Mouse (Mus musculus): Measurements from ENCODE around the gene Spc25. TPM values are rescaled to one million over a fixed set of nuclear protein-coding genes. Genes with fewer than 3 reads are reported as not detected.

The Spc25 gene
- polyA plus RNA-seq, 1 experiment from 2014 or later = 156 TPM

DNA sequence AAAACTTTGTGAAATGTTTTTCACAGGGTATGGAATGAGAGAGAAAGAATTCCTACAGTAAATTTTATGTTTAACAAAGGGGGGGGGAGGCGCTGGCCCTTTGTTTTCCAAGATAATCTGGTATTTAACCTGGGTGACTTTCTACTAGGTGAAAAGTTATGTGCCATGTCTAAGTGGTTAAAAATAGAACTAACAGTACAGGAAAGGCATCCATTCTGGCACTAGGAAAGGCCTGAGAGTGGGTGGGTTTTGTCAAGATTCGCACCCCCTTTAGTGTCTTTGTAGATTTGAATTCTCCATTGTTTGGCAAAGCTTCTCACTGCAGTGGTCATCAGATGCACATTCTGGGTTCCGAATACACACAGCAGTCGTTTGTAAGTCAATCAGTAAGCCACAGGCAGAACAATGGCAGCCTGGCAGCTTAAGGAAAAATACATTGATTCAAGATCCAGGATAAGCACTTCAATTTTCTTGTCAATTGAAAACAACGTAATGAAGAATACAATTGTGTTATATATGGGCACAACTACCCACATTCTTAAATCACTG lies 15.9 kb upstream of the Spc25 start:
- H3K9me3 ChIP-seq = no peaks in the 10 kb centered on the region
- H3K9ac ChIP-seq = no peak overlapping the region
- no peak overlapping the region for H3K4me3 ChIP-seq
- H3K36me3 ChIP-seq = no peaks in the 10 kb centered on the region
- H3K4me1 ChIP-seq = no peaks in the 10 kb centered on the region
- 76% methylated on average over 5 of the region's 5 CpGs for WGBS
- H3K4me2 ChIP-seq (replicated peaks) = no peak overlapping the region
- no peak for ATAC-seq (ENCODE audit: low FRiP score, low read depth)
- H3K27me3 ChIP-seq = no peaks in the 10 kb centered on the region
- H3K27ac ChIP-seq = no peak overlapping the region

DNA sequence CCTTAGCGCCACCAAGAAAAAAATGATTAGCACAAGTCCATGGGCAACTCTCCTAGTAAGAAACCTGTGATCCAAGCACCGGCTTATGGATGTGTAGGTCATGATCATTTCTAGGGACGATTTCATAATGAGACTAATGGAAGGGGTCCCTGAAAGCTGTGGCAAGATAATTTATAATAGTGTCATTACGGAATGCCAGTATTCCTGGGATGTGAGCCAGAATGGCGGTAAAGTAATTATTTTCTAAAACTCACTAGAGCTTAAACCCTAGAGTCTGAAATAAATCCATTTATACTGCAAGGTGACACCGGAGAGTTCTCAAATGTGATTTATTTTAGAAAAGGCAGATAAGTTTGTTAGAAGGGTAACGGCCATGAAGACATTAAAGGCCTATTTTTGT lies 9.2 kb upstream of the Spc25 start:
- no peak for ATAC-seq (ENCODE audit: low FRiP score, low read depth)
- Histone ChIP-seq H3K4me3 (no peak overlapping the region), H3K4me2 (replicated peaks) (no peak overlapping the region), H3K27me3 (no peaks in the 10 kb centered on the region), H3K36me3 (no peaks in the 10 kb centered on the region), H3K27ac (no peak overlapping the region), H3K4me1 (no peaks in the 10 kb centered on the region), H3K9me3 (no peaks in the 10 kb centered on the region), H3K9ac (no peak overlapping the region)
- 66% methylated on average over 7 of the region's 7 CpGs for WGBS

DNA sequence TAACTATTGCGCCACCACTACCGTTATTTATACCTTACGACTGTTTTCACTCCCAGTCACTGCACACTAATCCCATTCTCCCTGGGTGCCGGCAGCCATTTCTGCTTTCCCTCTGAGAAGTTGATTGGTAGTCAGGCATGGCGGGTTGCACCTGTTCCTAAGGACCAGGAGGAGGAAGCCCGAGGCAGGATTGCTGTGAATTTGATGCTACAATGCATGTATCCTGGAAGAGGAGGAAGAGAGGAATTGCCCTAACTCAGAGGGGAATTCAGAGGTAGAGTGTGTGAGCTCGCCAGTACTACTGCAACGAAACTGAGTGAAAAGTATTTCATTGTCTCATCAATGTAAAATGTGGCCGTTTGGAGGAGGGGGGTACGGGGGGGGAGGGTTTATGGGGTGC lies 6.7 kb upstream of the Spc25 start:
- Histone ChIP-seq H3K9ac (no peak overlapping the region), H3K4me3 (no peak overlapping the region), H3K36me3 (no peaks in the 10 kb centered on the region), H3K27me3 (no peaks in the 10 kb centered on the region), H3K4me1 (no peaks in the 10 kb centered on the region), H3K9me3 (no peaks in the 10 kb centered on the region), H3K27ac (no peak overlapping the region), H3K4me2 (replicated peaks) (no peak overlapping the region)
- 61% methylated on average over 10 of the region's 10 CpGs for WGBS
- no peak for ATAC-seq (ENCODE audit: low FRiP score, low read depth)

DNA sequence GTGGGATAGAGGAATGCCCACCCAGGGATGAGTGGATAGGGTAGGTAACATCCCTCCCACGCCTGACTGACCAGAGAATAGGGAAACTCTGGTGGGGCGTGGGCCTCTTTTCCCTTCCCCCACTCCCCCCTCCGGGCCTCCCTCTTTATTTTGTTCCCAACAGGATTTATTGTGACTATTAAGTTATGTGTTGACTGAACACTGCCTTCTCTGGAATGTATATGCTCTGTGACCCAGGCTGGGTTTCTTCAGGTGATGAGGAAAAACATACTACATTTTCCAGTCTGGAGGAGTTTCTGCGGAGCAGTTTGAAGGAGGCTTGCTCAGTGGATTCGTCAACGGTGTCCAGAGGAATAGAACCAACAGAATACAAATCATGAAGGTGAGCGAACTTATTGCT lies 4.8 kb upstream of the Spc25 start, which contains the start of gene G6pc2:
Gene G6pc2, plus strand, starts transcription at position 301 of the 400 bp plus-strand sequence.
- H3K36me3 ChIP-seq = no peaks in the 10 kb centered on the region
- no peak within 1 kb of the TSS for H3K27ac ChIP-seq
- no peaks in the 10 kb centered on the region for H3K4me1 ChIP-seq
- H3K4me2 ChIP-seq (replicated peaks) = no peak within 1 kb of the TSS
- H3K9me3 ChIP-seq = no peaks in the 10 kb centered on the region
- no peak within 1 kb of the TSS for H3K4me3 ChIP-seq
- WGBS = 73% methylated on average over 7 of the region's 7 CpGs
- no peaks in the 10 kb centered on the region for H3K27me3 ChIP-seq
- no peak within 1 kb of the TSS for H3K9ac ChIP-seq
- ATAC-seq (ENCODE audit: low FRiP score, low read depth) = no peak

DNA sequence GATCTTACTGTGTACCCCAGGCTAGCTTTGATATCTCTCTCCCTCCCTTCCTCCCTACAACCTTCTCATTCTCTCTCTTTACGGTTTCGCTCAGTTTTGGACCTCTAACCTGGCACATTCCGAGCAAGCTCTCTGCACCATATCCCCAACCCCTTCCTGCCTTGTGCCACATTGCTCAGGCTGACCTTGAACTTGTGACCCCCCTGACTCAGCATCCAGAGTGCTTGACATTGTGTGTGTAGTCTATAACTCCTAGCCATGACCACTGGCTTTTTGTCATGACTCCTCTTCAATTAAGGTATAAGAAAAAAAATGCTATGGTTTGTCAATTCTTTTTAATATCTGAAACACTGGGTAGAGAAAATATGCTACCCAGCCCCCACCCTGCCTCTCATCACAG lies 3.7 kb upstream of the Spc25 start:
- ATAC-seq (ENCODE audit: low FRiP score, low read depth) = no peak
- Histone ChIP-seq H3K4me2 (replicated peaks) (no peak overlapping the region), H3K4me1 (peaks cover 9% of the 10 kb centered on the region), H3K27me3 (no peaks in the 10 kb centered on the region), H3K27ac (no peak overlapping the region), H3K36me3 (no peaks in the 10 kb centered on the region), H3K9me3 (no peaks in the 10 kb centered on the region), H3K4me3 (no peak overlapping the region), H3K9ac (no peak overlapping the region)
- WGBS = 90% methylated on average over 3 of the region's 3 CpGs

DNA sequence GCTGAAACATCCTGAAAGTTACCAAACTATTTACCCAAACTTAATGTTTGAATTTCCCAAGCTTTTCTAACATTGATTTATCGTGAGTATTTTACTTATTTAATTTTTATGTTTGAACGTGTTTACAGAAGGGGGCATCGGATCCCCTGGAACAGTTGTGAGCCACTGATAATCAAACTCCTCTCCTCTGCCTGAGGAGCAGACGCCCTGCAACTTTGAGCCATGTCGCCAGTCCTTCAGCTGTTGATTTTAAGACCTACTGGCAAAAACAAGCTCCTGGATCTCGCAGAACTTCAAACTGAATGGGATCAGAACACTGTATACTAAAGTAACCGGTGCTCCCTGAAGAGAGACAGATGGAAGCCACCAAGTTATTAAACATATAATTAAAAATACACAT lies 529 bp upstream of the Spc25 start:
- Histone ChIP-seq H3K9me3 (no peaks in the 10 kb centered on the region), H3K4me3 (peak overlapping the region; percentile 87), H3K27me3 (no peaks in the 10 kb centered on the region), H3K4me1 (peaks cover 11% of the 10 kb centered on the region), H3K4me2 (replicated peaks) (peak overlapping the region; percentile 51), H3K9ac (no peak overlapping the region), H3K36me3 (peaks cover 9% of the 10 kb centered on the region), H3K27ac (no peak overlapping the region)
- 21% methylated on average over 7 of the region's 7 CpGs for WGBS
- ATAC-seq (ENCODE audit: low FRiP score, low read depth) = 0 out of 2 replicates have a peak, but pooled peaks have one; percentile 13

DNA sequence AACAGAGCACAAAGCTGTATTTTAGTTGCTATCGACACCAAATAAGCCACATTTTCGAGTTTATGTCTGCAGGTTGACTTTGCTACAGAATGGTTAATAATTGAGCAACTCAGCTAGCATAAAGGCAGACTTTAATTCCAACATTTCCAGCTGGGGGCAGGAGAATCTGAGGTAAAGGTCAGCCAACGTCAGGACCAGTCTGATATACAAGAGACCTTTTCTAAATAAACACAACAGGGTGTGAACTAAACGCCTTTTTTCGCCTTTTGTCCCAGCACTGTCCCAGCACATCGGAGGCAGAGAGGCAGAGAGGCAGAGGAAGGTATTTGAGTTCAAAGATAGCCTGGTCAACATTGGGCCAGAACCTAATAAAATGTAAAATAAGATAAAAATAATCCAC lies 809 bp downstream of the Spc25 start:
- peak overlapping the region; percentile 86 for H3K9ac ChIP-seq
- no peak overlapping the region for H3K27ac ChIP-seq
- no peak for ATAC-seq (ENCODE audit: low FRiP score, low read depth)
- WGBS = 17% methylated on average over 6 of the region's 6 CpGs
- H3K36me3 ChIP-seq = peaks cover 18% of the 10 kb centered on the region
- H3K9me3 ChIP-seq = no peaks in the 10 kb centered on the region
- peak overlapping the region; percentile 75 for H3K4me2 ChIP-seq (replicated peaks)
- H3K27me3 ChIP-seq = no peaks in the 10 kb centered on the region
- H3K4me3 ChIP-seq = peak overlapping the region; percentile 87
- H3K4me1 ChIP-seq = peaks cover 11% of the 10 kb centered on the region

DNA sequence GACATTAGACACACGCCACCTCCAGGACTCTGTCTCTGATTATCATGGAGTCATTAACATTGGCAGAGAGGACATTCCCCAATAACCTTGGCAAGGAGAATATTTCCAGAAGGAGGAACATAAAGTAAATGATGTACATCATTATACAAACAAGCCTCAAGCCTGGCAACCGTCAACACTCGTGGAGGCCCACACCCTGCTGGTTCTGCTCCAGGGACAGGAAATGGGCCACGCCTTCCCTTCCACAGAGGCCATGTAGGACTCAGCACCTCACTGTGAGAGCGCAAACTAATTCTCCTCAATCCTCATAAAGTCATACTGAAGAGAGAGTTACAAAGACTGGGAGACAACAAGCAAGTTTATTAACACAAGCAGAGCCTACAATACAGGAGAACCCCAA lies 12.4 kb downstream of the Spc25 start:
- Histone ChIP-seq H3K4me2 (replicated peaks) (no peak overlapping the region), H3K9ac (no peak overlapping the region), H3K36me3 (peaks cover 45% of the 10 kb centered on the region), H3K27ac (no peak overlapping the region), H3K9me3 (no peaks in the 10 kb centered on the region), H3K4me1 (no peaks in the 10 kb centered on the region), H3K27me3 (no peaks in the 10 kb centered on the region), H3K4me3 (no peak overlapping the region)
- 82% methylated on average over 5 of the region's 5 CpGs for WGBS
- no peak for ATAC-seq (ENCODE audit: low FRiP score, low read depth)

DNA sequence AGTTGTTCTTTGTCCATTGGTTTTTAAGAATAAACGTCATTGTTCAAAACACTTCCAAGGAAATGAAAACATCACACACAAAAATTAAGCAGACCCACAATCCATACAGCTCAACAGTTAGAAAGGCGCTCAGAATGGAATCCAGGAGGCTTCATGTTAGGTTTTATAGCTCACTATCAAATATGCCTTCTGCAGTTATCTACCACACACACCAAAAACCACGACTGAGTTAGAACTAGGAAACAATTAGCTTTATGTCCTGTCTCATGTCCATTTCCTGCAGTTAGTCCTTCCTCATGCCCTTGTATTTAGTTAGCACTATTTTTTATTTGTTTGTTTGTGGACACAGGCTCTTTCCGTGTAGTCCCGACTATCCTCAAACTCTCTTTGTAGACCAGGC lies 14.9 kb downstream of the Spc25 start:
- Histone ChIP-seq H3K36me3 (peaks cover 32% of the 10 kb centered on the region), H3K4me3 (no peak overlapping the region), H3K9ac (no peak overlapping the region), H3K4me2 (replicated peaks) (no peak overlapping the region), H3K4me1 (no peaks in the 10 kb centered on the region), H3K9me3 (no peaks in the 10 kb centered on the region), H3K27ac (no peak overlapping the region), H3K27me3 (no peaks in the 10 kb centered on the region)
- no peak for ATAC-seq (ENCODE audit: low FRiP score, low read depth)
- 84% methylated on average over 5 of the region's 5 CpGs for WGBS

DNA sequence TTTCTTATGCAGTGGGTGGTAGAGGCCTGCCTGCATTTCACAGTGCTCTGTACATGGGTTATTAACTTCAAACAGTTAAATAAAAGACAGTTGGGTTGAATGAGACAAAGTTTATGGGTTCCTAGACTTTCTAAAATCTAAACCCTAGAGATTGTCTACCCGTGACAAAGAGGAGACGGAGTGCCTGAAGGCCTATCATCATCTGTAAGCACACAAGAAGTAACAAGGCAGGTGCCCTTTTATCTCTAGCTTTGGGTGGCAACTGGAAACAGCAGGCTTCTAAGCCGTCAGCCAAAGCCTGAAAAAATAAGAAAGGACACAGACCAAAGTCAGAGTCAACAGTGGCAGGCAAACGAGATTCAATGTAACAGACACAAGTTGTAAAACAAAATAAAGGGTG lies 16.8 kb downstream of the Spc25 start:
- H3K36me3 ChIP-seq = peaks cover 16% of the 10 kb centered on the region
- H3K4me2 ChIP-seq (replicated peaks) = no peak overlapping the region
- no peaks in the 10 kb centered on the region for H3K4me1 ChIP-seq
- H3K27ac ChIP-seq = no peak overlapping the region
- 64% methylated on average over 4 of the region's 4 CpGs for WGBS
- no peaks in the 10 kb centered on the region for H3K9me3 ChIP-seq
- H3K4me3 ChIP-seq = no peak overlapping the region
- H3K9ac ChIP-seq = no peak overlapping the region
- no peak for ATAC-seq (ENCODE audit: low FRiP score, low read depth)
- H3K27me3 ChIP-seq = no peaks in the 10 kb centered on the region

DNA sequence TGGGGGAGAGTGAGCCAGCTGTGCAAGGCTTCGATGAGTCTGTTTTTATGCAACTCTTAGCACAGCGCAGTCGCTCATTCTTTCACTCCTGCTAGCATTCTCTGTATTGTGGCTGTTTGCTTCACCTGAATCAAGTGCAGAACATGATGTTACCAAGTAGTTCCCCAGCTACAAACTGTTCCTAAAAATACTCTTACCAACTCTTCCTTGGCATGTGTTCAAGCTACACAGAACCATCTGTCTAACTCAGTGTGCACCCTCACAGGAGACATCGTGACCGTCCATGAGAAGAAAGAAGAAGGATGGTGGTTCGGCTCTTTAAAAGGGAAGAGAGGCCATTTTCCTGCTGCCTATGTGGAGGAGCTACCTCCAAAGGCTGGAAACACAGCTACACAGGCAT lies 17.3 kb downstream of the Spc25 start:
- H3K27ac ChIP-seq = no peak overlapping the region
- H3K36me3 ChIP-seq = peaks cover 11% of the 10 kb centered on the region
- H3K4me3 ChIP-seq = no peak overlapping the region
- H3K9me3 ChIP-seq = no peaks in the 10 kb centered on the region
- H3K4me2 ChIP-seq (replicated peaks) = no peak overlapping the region
- no peak for ATAC-seq (ENCODE audit: low FRiP score, low read depth)
- no peaks in the 10 kb centered on the region for H3K4me1 ChIP-seq
- H3K9ac ChIP-seq = no peak overlapping the region
- H3K27me3 ChIP-seq = no peaks in the 10 kb centered on the region
- WGBS = 90% methylated on average over 6 of the region's 6 CpGs

DNA sequence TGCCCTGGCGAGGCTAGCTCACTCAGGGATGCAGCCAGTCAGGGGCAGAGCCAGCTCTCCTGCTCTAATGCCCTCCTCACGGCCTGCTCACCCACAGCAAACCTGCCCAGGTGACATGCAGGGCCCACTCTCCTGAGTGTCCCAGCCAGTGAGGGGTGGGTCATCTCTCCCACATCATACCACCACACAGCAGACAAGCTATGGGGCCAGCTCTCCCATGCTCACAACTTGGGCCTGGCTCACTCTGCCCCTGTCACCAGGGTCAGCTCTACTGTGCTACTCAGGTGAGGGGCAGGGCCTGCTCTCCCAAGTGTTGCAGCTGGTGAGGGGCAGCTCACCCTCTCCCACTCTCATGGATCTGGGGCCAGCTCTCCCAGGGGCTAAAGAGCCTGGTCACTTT lies 18.0 kb downstream of the Spc25 start:
- Histone ChIP-seq H3K4me1 (no peaks in the 10 kb centered on the region), H3K27ac (no peak overlapping the region), H3K27me3 (no peaks in the 10 kb centered on the region), H3K36me3 (peaks cover 3% of the 10 kb centered on the region), H3K4me2 (replicated peaks) (no peak overlapping the region), H3K4me3 (no peak overlapping the region), H3K9ac (no peak overlapping the region), H3K9me3 (no peaks in the 10 kb centered on the region)
- ATAC-seq (ENCODE audit: low FRiP score, low read depth) = no peak
- WGBS = 76% methylated on average over 2 of the region's 2 CpGs

DNA sequence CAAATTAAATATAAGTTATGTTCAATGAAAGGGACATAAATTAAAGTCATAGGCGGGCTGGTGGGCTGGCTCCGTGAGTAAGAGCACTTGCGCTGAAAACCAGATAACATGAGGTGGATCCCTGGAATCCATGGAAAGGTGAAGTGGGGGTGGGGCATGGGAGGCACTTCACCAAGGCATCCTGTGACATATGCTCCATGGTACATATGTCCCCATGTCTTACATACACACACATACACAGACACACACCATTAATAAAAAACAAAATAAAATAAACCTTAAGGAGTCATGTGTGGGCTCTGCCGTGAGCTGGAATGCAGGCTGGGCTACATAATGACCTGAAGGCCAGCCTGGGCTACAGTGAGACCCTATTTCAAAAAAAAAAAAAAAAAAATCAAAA lies 26.3 kb downstream of the Spc25 start:
- Histone ChIP-seq H3K36me3 (no peaks in the 10 kb centered on the region), H3K27ac (no peak overlapping the region), H3K27me3 (no peaks in the 10 kb centered on the region), H3K4me1 (no peaks in the 10 kb centered on the region), H3K4me2 (replicated peaks) (no peak overlapping the region), H3K4me3 (no peak overlapping the region), H3K9me3 (no peaks in the 10 kb centered on the region), H3K9ac (no peak overlapping the region)
- 93% methylated on average over 4 of the region's 4 CpGs for WGBS
- no peak for ATAC-seq (ENCODE audit: low FRiP score, low read depth)

Data from limb, embryonic 13.5 days (tissue).